Mouse (Mus musculus) MEL (cell line): Measurements from ENCODE around the gene Pde4b.

ENCODE experiments used
- MAX ChIP-seq: IDR thresholded peaks from 2 replicates; pipeline ENCODE4 v1.6.1; 2011; ENCODE audit warnings: low read length, improper control_type of control experiment
- SMC3 ChIP-seq: IDR thresholded peaks from 2 replicates; pipeline ENCODE4 v1.6.1; 2011; ENCODE audit warnings: low read depth, low read length, improper control_type of control experiment
- USF1 ChIP-seq: IDR thresholded peaks from 2 replicates; pipeline ENCODE4 v1.6.1; 2014; ENCODE audit warnings: low read depth, mild to moderate bottlenecking, inconsistent platforms, low read length, improper control_type of control experiment, moderate library complexity
- ZKSCAN1 ChIP-seq: IDR thresholded peaks from 2 replicates; pipeline ENCODE4 v1.6.1; 2012; ENCODE audit warnings: low read depth, mild to moderate bottlenecking, inconsistent platforms, low read length, improper control_type of control experiment, moderate library complexity

- no peak for TF ChIP-seq SMC3
- no peak for TF ChIP-seq MAX
- no peak for TF ChIP-seq ZKSCAN1
- no peak for TF ChIP-seq USF1
Observed at GRCm38 (mm10) chr4:102141241-102141640, 53.9 kb downstream of the Pde4b start.
